8 mouse cellular contexts compared by ENCODE assay signal in genomic region chr11:21239763-21240509, GRCm38 (mm10). TPM values are rescaled to one million over a fixed set of nuclear protein-coding genes. Genes with fewer than 3 reads are reported as not detected.
DNase-seq lines count a peak whose midpoint lies in the region; ATAC-seq lines count a peak whose summit lies in the region.

No protein-coding gene starts in this region.

- 28% methylated on average over 7 of the region's 7 CpGs for WGBS in kidney, embryonic 15.5 days
- 32% methylated on average over 7 of the region's 7 CpGs for WGBS in hindbrain, embryonic 14.5 days
- WGBS in midbrain, embryonic 16.5 days, result 24% methylated on average over 7 of the region's 7 CpGs

- no peaks in the 10 kb centered on the region for H3K36me3 ChIP-seq in kidney, embryonic 15.5 days
- H3K36me3 ChIP-seq in hindbrain, embryonic 14.5 days (replicated peaks; ENCODE audit: control insufficient read depth, insufficient read depth), result no peaks in the 10 kb centered on the region
- H3K36me3 ChIP-seq in midbrain, embryonic 16.5 days (ENCODE audit: control insufficient read depth, insufficient read depth, low read length), result no peaks in the 10 kb centered on the region

- peak overlapping the region; percentile 92 for H3K4me3 ChIP-seq in kidney, embryonic 15.5 days (replicated peaks)
- peak overlapping the region; percentile 98 for H3K4me3 ChIP-seq in brown adipose tissue, adult 24 weeks (ENCODE audit: insufficient read depth, low read depth, low read length)
- H3K4me3 ChIP-seq in hindbrain, embryonic 14.5 days (replicated peaks; ENCODE audit: low read length), result peak overlapping the region; percentile 96
- peak overlapping the region; percentile 96 for H3K4me3 ChIP-seq in midbrain, embryonic 16.5 days (ENCODE audit: low read depth, low read length)

- ATAC-seq in kidney, embryonic 15.5 days (replicated peaks; ENCODE audit: low FRiP score), result 0 out of 2 replicates have a peak, but pooled peaks have one; percentile 4
- ATAC-seq in hindbrain, embryonic 14.5 days (ENCODE audit: low FRiP score), result no peak
- peak; percentile 16; the same call in 1 of the 2 replicates for ATAC-seq in midbrain, embryonic 16.5 days
- ATAC-seq in granulocyte monocyte progenitor cell, adult 5-6 weeks (replicated peaks; ENCODE audit: poor library complexity, severe bottlenecking), result no peak

- DNase-seq in kidney, adult 11 months, result no peak
- DNase-seq in hindbrain, embryonic 14.5 days (ENCODE audit: low spot score), result no peak
- DNase-seq in ovary, adult 18-20 months (ENCODE audit: low spot score), result no peak
- no peak for DNase-seq in frontal cortex, postnatal 25 days (ENCODE audit: low spot score in 2 of 2)

- H3K27me3 ChIP-seq in kidney, embryonic 15.5 days, result no peaks in the 10 kb centered on the region
- no peaks in the 10 kb centered on the region for H3K27me3 ChIP-seq in hindbrain, embryonic 14.5 days (ENCODE audit: control insufficient read depth, insufficient read depth, low read length)
- H3K27me3 ChIP-seq in midbrain, embryonic 16.5 days (ENCODE audit: control insufficient read depth, insufficient read depth, low read depth, low read length), result no peaks in the 10 kb centered on the region

- H3K27ac ChIP-seq in kidney, embryonic 15.5 days, result peak overlapping the region; percentile 97
- no peak overlapping the region for H3K27ac ChIP-seq in brown adipose tissue, adult 24 weeks (replicated peaks; ENCODE audit: low read depth, low read length)
- H3K27ac ChIP-seq in hindbrain, embryonic 14.5 days, result peak overlapping the region; percentile 95
- no peak overlapping the region; the same call in 1 of the 2 replicates for H3K27ac ChIP-seq in midbrain, embryonic 16.5 days (ENCODE audit: low read length)

- no peaks in the 10 kb centered on the region for H3K9me3 ChIP-seq in kidney, embryonic 15.5 days (replicated peaks)
- no peaks in the 10 kb centered on the region for H3K9me3 ChIP-seq in hindbrain, embryonic 14.5 days (ENCODE audit: control insufficient read depth, low read length)
- H3K9me3 ChIP-seq in midbrain, embryonic 16.5 days (replicated peaks; ENCODE audit: control insufficient read depth, low read length, poor library complexity, severe bottlenecking), result no peaks in the 10 kb centered on the region

- H3K4me2 ChIP-seq in kidney, embryonic 15.5 days, result peak overlapping the region; percentile 67
- H3K4me2 ChIP-seq in hindbrain, embryonic 14.5 days (replicated peaks), result peak overlapping the region; percentile 62
- H3K4me2 ChIP-seq in midbrain, embryonic 16.5 days (ENCODE audit: low read length), result peak overlapping the region; percentile 61

- peak overlapping the region; percentile 96 for H3K9ac ChIP-seq in kidney, embryonic 15.5 days
- peak overlapping the region; percentile 97 for H3K9ac ChIP-seq in hindbrain, embryonic 14.5 days
- H3K9ac ChIP-seq in midbrain, embryonic 16.5 days (ENCODE audit: low read depth, low read length), result peak overlapping the region; percentile 98

- peaks cover 15% of the 10 kb centered on the region; the same call in 1 of the 2 replicates for H3K4me1 ChIP-seq in kidney, embryonic 15.5 days
- H3K4me1 ChIP-seq in brown adipose tissue, adult 24 weeks (ENCODE audit: control insufficient read depth, insufficient read depth, insufficient read length, low read length), result peaks cover 4% of the 10 kb centered on the region
- H3K4me1 ChIP-seq in hindbrain, embryonic 14.5 days (replicated peaks; ENCODE audit: control insufficient read depth, insufficient read depth, low read length), result peaks cover 26% of the 10 kb centered on the region
- peaks cover 26% of the 10 kb centered on the region for H3K4me1 ChIP-seq in midbrain, embryonic 16.5 days (ENCODE audit: control insufficient read depth, insufficient read depth, low read length)

RNA-seq across cellular contexts. Expression of gene Vps54, which starts 0.9 kb away (rescaled TPM):
- polyA plus RNA-seq in kidney, embryonic 15.5 days (2015; fragmentation: Nextera tagmentation; extraction: Ambion mirVana), result 14.1 and 14.5 TPM in 2 replicates
- polyA plus RNA-seq in brown adipose tissue, adult 24 weeks (2012; ENCODE audit: insufficient read depth, insufficient read length, missing spikeins), result 24.0 and 27.4 TPM in 2 replicates
- polyA plus RNA-seq in hindbrain, embryonic 14.5 days (2014; fragmentation: Nextera tagmentation; extraction: Ambion mirVana), result 13.3 and 14.9 TPM in 2 replicates
- polyA plus RNA-seq in midbrain, embryonic 16.5 days (2015; fragmentation: Nextera tagmentation; extraction: Ambion mirVana), result 10.3 TPM in 2 replicates
- 30.2 and 33.9 TPM in 2 replicates for total RNA-seq in granulocyte monocyte progenitor cell, adult 5-6 weeks (2014; fragmentation: Nextera tagmentation)
- 38.6 and 44.1 TPM in 2 replicates for total RNA-seq in granulocyte monocyte progenitor cell, adult 5-6 weeks (2017)

Comparison
In these comparisons a context has a peak if more than half of its experiments do, and no peak if none do; other contexts are left out.
1. ATAC-seq: peak in kidney, embryonic 15.5 days (single experiment) and midbrain, embryonic 16.5 days (single experiment); none in hindbrain, embryonic 14.5 days (single experiment) and granulocyte monocyte progenitor cell, adult 5-6 weeks (single experiment).
2. H3K27ac ChIP-seq: peak in kidney, embryonic 15.5 days (single experiment) and hindbrain, embryonic 14.5 days (single experiment); none in brown adipose tissue, adult 24 weeks (single experiment) and midbrain, embryonic 16.5 days (single experiment).
3. Peak in every context shown above with its lines, with median percentiles within 50 percentile points of each other: H3K4me2 ChIP-seq, H3K4me3 ChIP-seq and H3K9ac ChIP-seq.